Mouse (Mus musculus): ENCODE results near the gene Gpr45. TPM values are rescaled to one million over a fixed set of nuclear protein-coding genes. Genes with fewer than 3 reads are reported as not detected.

Gpr45 gene
- polyA plus RNA-seq (2014; fragmentation: Illumina TruSeq; extraction: RNeasy Lipid Tissue Mini Kit (QIAGEN cat#74804); ENCODE audit: low read depth, low replicate concordance): not detected

DNA sequence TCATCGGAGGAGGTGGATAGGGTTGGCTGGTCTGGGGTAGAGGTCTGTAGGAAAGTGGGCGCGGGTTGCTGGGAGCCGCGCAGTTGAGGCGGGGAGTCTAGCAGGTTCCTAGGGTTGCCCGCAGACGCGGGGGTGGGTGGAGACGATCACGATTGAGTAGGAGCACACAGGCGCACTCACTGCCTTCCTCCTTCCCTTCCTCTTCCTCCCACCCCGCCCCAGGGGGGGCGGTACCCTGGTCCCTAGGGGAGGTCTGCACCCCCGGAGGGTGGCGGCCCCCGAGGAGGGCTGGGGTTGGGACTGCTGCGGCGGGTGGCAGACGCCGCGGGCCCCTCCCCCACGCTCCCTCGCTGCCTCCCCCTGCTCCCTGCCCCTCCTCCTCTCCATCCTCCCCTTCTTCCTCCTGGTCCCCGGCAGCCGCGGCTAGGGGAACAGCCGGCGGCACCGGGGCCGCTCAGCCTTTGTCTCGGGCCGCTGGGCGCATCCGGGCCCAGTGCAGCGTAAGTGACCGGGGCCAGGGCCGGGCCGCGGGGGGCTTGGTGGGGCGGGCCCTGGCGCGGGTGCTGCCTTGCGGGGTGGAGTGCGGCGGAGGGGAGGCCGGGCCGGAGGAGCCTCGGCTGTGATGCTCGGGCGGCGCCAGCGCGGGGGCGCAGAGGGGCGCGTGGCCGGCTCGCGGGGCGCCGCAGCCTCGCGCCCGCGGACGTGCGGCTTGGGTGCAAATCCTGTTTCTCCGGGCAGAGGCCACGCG, at the start of gene Gpr45:
TSS of gene Gpr45 (plus strand) at position 139 of the 748 bp plus-strand sequence.

Other genes starting within 250 kb of the Gpr45 start
- 24.8 TPM for gene Mrps9, start 101.6 kb upstream of the Gpr45 start, polyA plus RNA-seq (2014; fragmentation: Illumina TruSeq; extraction: RNeasy Lipid Tissue Mini Kit (QIAGEN cat#74804); ENCODE audit: low read depth, low replicate concordance)
- 9.3 TPM for gene Tgfbrap1, start 145.8 kb downstream of the Gpr45 start, polyA plus RNA-seq (2014; fragmentation: Illumina TruSeq; extraction: RNeasy Lipid Tissue Mini Kit (QIAGEN cat#74804); ENCODE audit: low read depth, low replicate concordance)
- gene AI597479, start 145.8 kb downstream of the Gpr45 start, polyA plus RNA-seq (2014; fragmentation: Illumina TruSeq; extraction: RNeasy Lipid Tissue Mini Kit (QIAGEN cat#74804); ENCODE audit: low read depth, low replicate concordance): 14.1 TPM
- 0.24 TPM for gene Fhl2, start 244.1 kb downstream of the Gpr45 start, polyA plus RNA-seq (2014; fragmentation: Illumina TruSeq; extraction: RNeasy Lipid Tissue Mini Kit (QIAGEN cat#74804); ENCODE audit: low read depth, low replicate concordance)

Data from liver, adult 10 weeks (tissue).